Mouse (Mus musculus) MEL (cell line): ENCODE data around the gene Nup153. TPM values are rescaled to one million over a fixed set of nuclear protein-coding genes. Genes with fewer than 3 reads are reported as not detected.

Source experiments
- DNase-seq: peaks from one replicate; pipeline ENCODE4 v3.0.0; 2011; ENCODE audit warnings: low read depth, low spot score
- H3K27ac ChIP-seq: 2 replicates; pipeline ENCODE4 v1.5.1; 2012; ENCODE audit warnings: low read depth, mild to moderate bottlenecking, control low read depth, low read length, moderate library complexity; ENCODE audit not compliant: control insufficient read depth
- H3K27me3 ChIP-seq, 2 experiments: fragments of 150-350 bp in 1 of 2; sonication (generic) in 1 of 2; 2 replicates each; pipeline ENCODE4 v1.6.1; 2012; ENCODE audit warnings: low read length in 2 of 2, mild to moderate bottlenecking in 2 of 2, improper control_type of control experiment in 1 of 2, moderate library complexity in 1 of 2; ENCODE audit not compliant: insufficient read depth in 2 of 2, control insufficient read depth in 1 of 2
- H3K36me3 ChIP-seq, 2 experiments: 2 replicates each; pipeline ENCODE4 v1.6.1; 2012 to 2014; ENCODE audit warnings: low read length in 2 of 2, improper control_type of control experiment in 1 of 2, inconsistent platforms in 1 of 2, mild to moderate bottlenecking in 1 of 2; ENCODE audit not compliant: insufficient read depth in 2 of 2, control insufficient read depth in 1 of 2
- H3K4me1 ChIP-seq, 2 experiments: fragments of 150-350 bp in 1 of 2; sonication (generic) in 1 of 2; 2 replicates each; pipeline ENCODE4 v1.6.1; 2012; ENCODE audit warnings: low read length in 2 of 2, improper control_type of control experiment in 1 of 2, mild to moderate bottlenecking in 1 of 2; ENCODE audit not compliant: insufficient read depth in 2 of 2, control insufficient read depth in 1 of 2
- H3K4me3 ChIP-seq, 2 experiments: fragments of 150-350 bp in 1 of 2; sonication (generic) in 1 of 2; 2 replicates each; pipeline ENCODE4 v1.5.1; 2012; ENCODE audit warnings: low read depth in 2 of 2, low read length in 2 of 2, mild to moderate bottlenecking in 2 of 2, moderate library complexity in 2 of 2, control low read depth in 1 of 2, improper control_type of control experiment in 1 of 2; ENCODE audit not compliant: control insufficient read depth in 1 of 2, insufficient read depth in 1 of 2
- H3K79me2 ChIP-seq: 2 replicates; pipeline ENCODE4 v1.6.1; 2012; ENCODE audit warnings: mild to moderate bottlenecking, low read length, moderate library complexity; ENCODE audit not compliant: control insufficient read depth, poor library complexity, insufficient read depth
- H3K9ac ChIP-seq: 2 replicates; pipeline ENCODE4 v1.6.1; 2012; ENCODE audit warnings: low read depth, mild to moderate bottlenecking, control low read depth, low read length, moderate library complexity; ENCODE audit not compliant: control insufficient read depth, poor library complexity, severe bottlenecking
- H3K9me3 ChIP-seq: fragments of 150-350 bp; sonication (generic); replicated peaks from 2 replicates; pipeline ENCODE4 v1.6.1; 2012; ENCODE audit warnings: mild to moderate bottlenecking, low read length, improper control_type of control experiment, moderate library complexity; ENCODE audit not compliant: insufficient read depth
- CHD1 ChIP-seq: IDR thresholded peaks from 2 replicates; pipeline ENCODE4 v1.6.1; 2012; ENCODE audit warnings: low read depth, mild to moderate bottlenecking, inconsistent platforms, low read length, improper control_type of control experiment
- CTCF ChIP-seq, 3 experiments: IDR thresholded peaks in 2 of 3; conservative IDR thresholded peaks in 1 of 3; 2 replicates each; pipeline ENCODE4 v1.5.1; 2011 to 2012; ENCODE audit warnings: low read length in 3 of 3, low read depth in 2 of 3, mild to moderate bottlenecking in 2 of 3, improper control_type of control experiment in 1 of 3, inconsistent platforms in 1 of 3, mixed read lengths in 1 of 3, moderate library complexity in 1 of 3; ENCODE audit not compliant: control insufficient read depth in 1 of 3, insufficient read depth in 1 of 3, poor library complexity in 1 of 3, severe bottlenecking in 1 of 3
- E2F4 ChIP-seq: IDR thresholded peaks from 2 replicates; pipeline ENCODE4 v1.6.1; 2011; ENCODE audit warnings: low read depth, low read length, improper control_type of control experiment, borderline replicate concordance
- ETS1 ChIP-seq: IDR thresholded peaks from 2 replicates; pipeline ENCODE4 v1.6.1; 2012; ENCODE audit warnings: low read depth, mild to moderate bottlenecking, inconsistent platforms, low read length, improper control_type of control experiment, moderate library complexity
- GABPA ChIP-seq: IDR thresholded peaks from 2 replicates; pipeline ENCODE4 v1.6.1; 2012; ENCODE audit warnings: low read depth, mild to moderate bottlenecking, inconsistent platforms, low read length, improper control_type of control experiment, moderate library complexity
- GATA1 ChIP-seq: IDR thresholded peaks from 2 replicates; pipeline ENCODE4 v1.6.1; 2011; ENCODE audit warnings: low read depth, low read length, improper control_type of control experiment
- HCFC1 ChIP-seq: IDR thresholded peaks from 2 replicates; pipeline ENCODE4 v1.6.1; 2012; ENCODE audit warnings: low read depth, mild to moderate bottlenecking, inconsistent platforms, low read length, improper control_type of control experiment, moderate library complexity
- JUND ChIP-seq: IDR thresholded peaks from 2 replicates; pipeline ENCODE4 v1.6.1; 2011; ENCODE audit warnings: low read depth, mild to moderate bottlenecking, improper control_type of control experiment, low read length
- KAT2A ChIP-seq: conservative IDR thresholded peaks from 2 replicates; pipeline ENCODE4 v1.6.1; 2012; ENCODE audit warnings: low read depth, low read length, improper control_type of control experiment, inconsistent platforms
- MAX ChIP-seq: IDR thresholded peaks from 2 replicates; pipeline ENCODE4 v1.6.1; 2011; ENCODE audit warnings: low read length, improper control_type of control experiment
- MEF2A ChIP-seq: IDR thresholded peaks from 2 replicates; pipeline ENCODE4 v1.6.1; 2014; ENCODE audit warnings: low read depth, mild to moderate bottlenecking, inconsistent platforms, low read length, improper control_type of control experiment; ENCODE audit not compliant: poor library complexity, insufficient replicate concordance, severe bottlenecking; ENCODE audit errors: extremely low read depth
- MYB ChIP-seq: IDR thresholded peaks from 2 replicates; pipeline ENCODE4 v1.6.1; 2011; ENCODE audit warnings: mild to moderate bottlenecking, low read depth, low read length, improper control_type of control experiment
- NELFE ChIP-seq: IDR thresholded peaks from 2 replicates; pipeline ENCODE4 v1.6.1; 2011; ENCODE audit warnings: low read depth, low read length, improper control_type of control experiment
- POLR2A ChIP-seq, 2 experiments: IDR thresholded peaks; 2 replicates each; pipeline ENCODE4 v1.6.1; 2011 to 2012; ENCODE audit warnings: low read length in 2 of 2, mild to moderate bottlenecking in 2 of 2, control low read depth in 1 of 2, improper control_type of control experiment in 1 of 2, low read depth in 1 of 2, moderate library complexity in 1 of 2; ENCODE audit not compliant: control insufficient read depth in 1 of 2, insufficient read depth in 1 of 2, poor library complexity in 1 of 2
- POLR2AphosphoS2 ChIP-seq: IDR thresholded peaks from 2 replicates; pipeline ENCODE4 v1.6.1; 2011; ENCODE audit warnings: low read length, improper control_type of control experiment
- SMC3 ChIP-seq: IDR thresholded peaks from 2 replicates; pipeline ENCODE4 v1.6.1; 2011; ENCODE audit warnings: low read depth, low read length, improper control_type of control experiment
- TCF12 ChIP-seq: IDR thresholded peaks from 2 replicates; pipeline ENCODE4 v1.6.1; 2014; ENCODE audit warnings: low read depth, mild to moderate bottlenecking, inconsistent platforms, low read length, improper control_type of control experiment, moderate library complexity
- UBTF ChIP-seq: IDR thresholded peaks from 2 replicates; pipeline ENCODE4 v1.6.1; 2012; ENCODE audit warnings: low read depth, mild to moderate bottlenecking, inconsistent platforms, low read length, improper control_type of control experiment, moderate library complexity, borderline replicate concordance; ENCODE audit not compliant: insufficient read depth
- USF1 ChIP-seq: IDR thresholded peaks from 2 replicates; pipeline ENCODE4 v1.6.1; 2014; ENCODE audit warnings: low read depth, mild to moderate bottlenecking, inconsistent platforms, low read length, improper control_type of control experiment, moderate library complexity
- USF2 ChIP-seq, 2 experiments: IDR thresholded peaks; 2 replicates each; pipeline ENCODE4 v1.6.1; 2011 to 2012; ENCODE audit warnings: improper control_type of control experiment in 2 of 2, low read length in 2 of 2, borderline replicate concordance in 1 of 2, inconsistent platforms in 1 of 2, low read depth in 1 of 2, mild to moderate bottlenecking in 1 of 2; ENCODE audit not compliant: insufficient read depth in 1 of 2
- ZC3H11A ChIP-seq: IDR thresholded peaks from 2 replicates; pipeline ENCODE4 v1.6.1; 2012; ENCODE audit warnings: low read depth, mild to moderate bottlenecking, inconsistent platforms, low read length, improper control_type of control experiment
- ZKSCAN1 ChIP-seq: IDR thresholded peaks from 2 replicates; pipeline ENCODE4 v1.6.1; 2012; ENCODE audit warnings: low read depth, mild to moderate bottlenecking, inconsistent platforms, low read length, improper control_type of control experiment, moderate library complexity
- ZNF384 ChIP-seq: IDR thresholded peaks from 2 replicates; pipeline ENCODE4 v1.6.1; 2012; ENCODE audit warnings: low read depth, mild to moderate bottlenecking, inconsistent platforms, low read length, improper control_type of control experiment
- polyA plus RNA-seq, 2 experiments: library from polyadenylated mRNA; stranded (reverse) in 1 of 2; unstranded in 1 of 2; fragments of >175 nt in 1 of 2; fragments of >200 nt in 1 of 2; gene quantifications; 2 replicates each; pipeline versions ENCODE4 v1.2.1 to v1.2.4; 2012; ENCODE audit warnings: low replicate concordance in 2 of 2, low read depth in 1 of 2; ENCODE audit not compliant: insufficient read length in 2 of 2, insufficient read depth in 1 of 2, missing spikeins in 1 of 2
- total RNA-seq: library from RNA; depleted of rRNA; stranded (reverse); fragments of 300-350 nt; gene quantifications from 2 replicates; pipeline ENCODE4 v1.2.3, GENCODE M21; 2012

Gene Nup153
- total and polyA plus RNA-seq, 3 experiments, result 64.6 to 221 (median 82.8) TPM

GRCm38 (mm10) chr13:46645476-46645875, 82.3 kb downstream of the Nup153 start:
- Histone ChIP-seq H3K4me1 (no peaks in the 10 kb centered on the region), H3K9ac (no peak overlapping the region), H3K4me3 (no peak overlapping the region), H3K27ac (no peak overlapping the region), H3K36me3 (no peaks in the 10 kb centered on the region), H3K9me3 (no peaks in the 10 kb centered on the region)
- DNase-seq, result no peak
- no peak for TF ChIP-seq UBTF
- no peak for TF ChIP-seq TCF12
- TF ChIP-seq HCFC1, result no peak
- no peak for TF ChIP-seq ZKSCAN1
- no peak for TF ChIP-seq ZNF384
- TF ChIP-seq KAT2A, result no peak
- TF ChIP-seq NELFE, result no peak
- no peak for TF ChIP-seq USF2 (IDR thresholded peaks at IDR 0.05; ENCODE audit: borderline replicate concordance in 1 of 2, insufficient read depth in 1 of 2, low read depth in 1 of 2, low read length in 2 of 2)
- no peak for TF ChIP-seq MYB
- no peak for TF ChIP-seq CTCF (IDR thresholded peaks at IDR 0.05 in 2 of 3, conservative IDR thresholded peaks at IDR 0.05 in 1 of 3; ENCODE audit: control insufficient read depth in 1 of 3, insufficient read depth in 1 of 3, low read depth in 2 of 3, low read length in 3 of 3, poor library complexity in 1 of 3, severe bottlenecking in 1 of 3)
- TF ChIP-seq POLR2AphosphoS2, result no peak
- TF ChIP-seq CHD1, result no peak
- TF ChIP-seq, all 39 proteins: peak for 0
- H3K79me2 ChIP-seq, result no peaks in the 10 kb centered on the region
- H3K27me3 ChIP-seq, result no peaks in the 10 kb centered on the region

- DNase-seq, result no peak
- Histone ChIP-seq H3K79me2 (no peaks in the 10 kb centered on the region), H3K36me3 (no peaks in the 10 kb centered on the region), H3K9ac (no peak overlapping the region), H3K4me1 (no peaks in the 10 kb centered on the region), H3K27me3 (no peaks in the 10 kb centered on the region), H3K27ac (no peak overlapping the region), H3K9me3 (no peaks in the 10 kb centered on the region)
- TF ChIP-seq USF1, result no peak
- no peak for TF ChIP-seq POLR2A (IDR thresholded peaks at IDR 0.05; ENCODE audit: control insufficient read depth in 1 of 2, insufficient read depth in 1 of 2, low read depth in 1 of 2, low read length in 2 of 2, poor library complexity in 1 of 2)
- no peak for TF ChIP-seq GATA1
- no peak for TF ChIP-seq ETS1
- no peak for TF ChIP-seq MAX
- TF ChIP-seq UBTF, result no peak
- TF ChIP-seq TCF12, result no peak
- TF ChIP-seq GABPA, result no peak
- no peak for TF ChIP-seq SMC3
- TF ChIP-seq E2F4, result no peak
- no peak for TF ChIP-seq JUND
- TF ChIP-seq ZC3H11A, result no peak
- no peak for TF ChIP-seq USF2 (IDR thresholded peaks at IDR 0.05; ENCODE audit: borderline replicate concordance in 1 of 2, insufficient read depth in 1 of 2, low read depth in 1 of 2, low read length in 2 of 2)
- TF ChIP-seq NELFE, result no peak
- no peak for TF ChIP-seq MEF2A
- TF ChIP-seq, all 39 proteins: peak for 0
- no peak overlapping the region for H3K4me3 ChIP-seq
Observed at GRCm38 (mm10) chr13:46644175-46644574, 83.6 kb downstream of the Nup153 start.
